Mouse (Mus musculus): ENCODE measurements at regions not wholly inside any gene's neighbourhood (a gene's known extent, or its start where the extent isn't known, plus 50 kb on each side); places are given as distances from the start of the nearest gene placed in this dataset.

DNA sequence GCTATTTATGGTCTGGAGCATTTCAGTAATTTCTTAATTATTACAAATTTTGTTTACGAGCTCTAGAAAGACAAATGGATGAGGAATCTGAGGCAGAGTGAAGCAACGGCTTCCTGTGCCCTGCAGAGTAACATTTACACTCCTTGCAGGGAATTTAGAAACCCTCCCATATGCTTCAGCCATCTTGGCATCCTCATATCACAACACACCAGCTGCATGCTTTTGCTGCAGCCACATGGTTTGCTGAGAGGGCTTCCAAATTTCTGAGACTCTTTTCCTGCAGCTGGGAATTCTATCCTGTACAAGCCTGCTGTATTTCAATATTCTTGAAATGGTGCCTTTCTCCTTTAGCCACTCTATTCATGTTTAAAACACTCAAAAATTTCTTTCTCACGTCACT is 91.4 kb downstream of the Rgs2 start:
- H3K27me3 ChIP-seq = no peaks in the 10 kb centered on the region
- H3K9me3 ChIP-seq (replicated peaks) = no peaks in the 10 kb centered on the region
- 71% methylated on average over 3 of the region's 3 CpGs for WGBS
- no peak overlapping the region for H3K27ac ChIP-seq
- no peaks in the 10 kb centered on the region for H3K4me1 ChIP-seq
- ATAC-seq = no peak
- H3K4me2 ChIP-seq = no peak overlapping the region
- no peaks in the 10 kb centered on the region for H3K36me3 ChIP-seq (ENCODE audit: poor library complexity, severe bottlenecking)
- H3K4me3 ChIP-seq = no peak overlapping the region
- no peak overlapping the region for H3K9ac ChIP-seq

GRCm38 (mm10) chr1:143911230-143911629 is 92.7 kb downstream of the Rgs2 start:
- H3K36me3 ChIP-seq (ENCODE audit: poor library complexity, severe bottlenecking) = no peaks in the 10 kb centered on the region
- H3K4me2 ChIP-seq = no peak overlapping the region
- H3K27ac ChIP-seq = no peak overlapping the region
- H3K9me3 ChIP-seq (replicated peaks) = no peaks in the 10 kb centered on the region
- no peaks in the 10 kb centered on the region for H3K4me1 ChIP-seq
- no peak overlapping the region for H3K4me3 ChIP-seq
- H3K9ac ChIP-seq = no peak overlapping the region
- no peaks in the 10 kb centered on the region for H3K27me3 ChIP-seq
- WGBS = 79% methylated on average over 3 of the region's 3 CpGs
- no peak for ATAC-seq

- no peaks in the 10 kb centered on the region for H3K36me3 ChIP-seq (ENCODE audit: poor library complexity, severe bottlenecking)
- H3K4me3 ChIP-seq = no peak overlapping the region
- H3K9me3 ChIP-seq (replicated peaks) = no peaks in the 10 kb centered on the region
- no peak overlapping the region for H3K27ac ChIP-seq
- no peaks in the 10 kb centered on the region for H3K4me1 ChIP-seq
- no peak overlapping the region for H3K9ac ChIP-seq
- no peak overlapping the region for H3K4me2 ChIP-seq
- H3K27me3 ChIP-seq = no peaks in the 10 kb centered on the region
- no peak for ATAC-seq
Observed at GRCm38 (mm10) chr1:143910530-143910929, 93.4 kb downstream of the Rgs2 start.

- no peaks in the 10 kb centered on the region for H3K4me1 ChIP-seq
- no peak overlapping the region for H3K27ac ChIP-seq
- H3K9me3 ChIP-seq (replicated peaks) = no peaks in the 10 kb centered on the region
- H3K36me3 ChIP-seq (ENCODE audit: poor library complexity, severe bottlenecking) = no peaks in the 10 kb centered on the region
- H3K27me3 ChIP-seq = no peaks in the 10 kb centered on the region
- 80% methylated on average over 6 of the region's 6 CpGs for WGBS
- no peak overlapping the region for H3K4me3 ChIP-seq
- H3K9ac ChIP-seq = no peak overlapping the region
- no peak overlapping the region for H3K4me2 ChIP-seq
- no peak for ATAC-seq
Observed at GRCm38 (mm10) chr1:143907312-143907711, 96.6 kb downstream of the Rgs2 start.

GRCm38 (mm10) chr1:143906881-143907280 is 97.1 kb downstream of the Rgs2 start:
- no peaks in the 10 kb centered on the region for H3K9me3 ChIP-seq (replicated peaks)
- no peak overlapping the region for H3K4me2 ChIP-seq
- no peak overlapping the region for H3K4me3 ChIP-seq
- H3K9ac ChIP-seq = no peak overlapping the region
- no peak overlapping the region for H3K27ac ChIP-seq
- H3K4me1 ChIP-seq = no peaks in the 10 kb centered on the region
- no peaks in the 10 kb centered on the region for H3K36me3 ChIP-seq (ENCODE audit: poor library complexity, severe bottlenecking)
- no peak for ATAC-seq
- no peaks in the 10 kb centered on the region for H3K27me3 ChIP-seq

DNA sequence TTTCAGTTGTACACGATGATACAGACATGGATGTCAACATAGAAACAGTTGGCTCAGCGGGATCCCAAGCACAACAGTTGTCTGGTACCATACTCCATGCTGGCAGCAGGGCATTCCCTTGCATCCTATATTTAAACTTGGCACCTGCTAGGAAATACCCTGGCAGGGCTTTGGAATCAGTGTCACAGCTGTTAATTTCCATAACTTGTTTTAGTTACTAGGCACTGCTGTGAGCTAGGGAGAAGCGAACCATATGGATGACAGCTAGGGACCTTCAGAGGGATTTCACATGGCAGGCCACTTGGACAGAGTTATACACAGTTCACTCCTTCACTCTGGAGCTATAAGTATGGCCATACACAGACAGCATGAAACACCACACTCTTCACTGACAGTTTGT is 100.0 kb downstream of the Rgs2 start:
- peak; percentile 96 for ATAC-seq
- H3K9me3 ChIP-seq (replicated peaks) = no peaks in the 10 kb centered on the region
- no peak overlapping the region for H3K4me2 ChIP-seq
- H3K4me1 ChIP-seq = no peaks in the 10 kb centered on the region
- 80% methylated on average over 3 of the region's 3 CpGs for WGBS
- no peak overlapping the region for H3K27ac ChIP-seq
- no peak overlapping the region for H3K4me3 ChIP-seq
- no peaks in the 10 kb centered on the region for H3K36me3 ChIP-seq (ENCODE audit: poor library complexity, severe bottlenecking)
- no peaks in the 10 kb centered on the region for H3K27me3 ChIP-seq
- H3K9ac ChIP-seq = no peak overlapping the region

DNA sequence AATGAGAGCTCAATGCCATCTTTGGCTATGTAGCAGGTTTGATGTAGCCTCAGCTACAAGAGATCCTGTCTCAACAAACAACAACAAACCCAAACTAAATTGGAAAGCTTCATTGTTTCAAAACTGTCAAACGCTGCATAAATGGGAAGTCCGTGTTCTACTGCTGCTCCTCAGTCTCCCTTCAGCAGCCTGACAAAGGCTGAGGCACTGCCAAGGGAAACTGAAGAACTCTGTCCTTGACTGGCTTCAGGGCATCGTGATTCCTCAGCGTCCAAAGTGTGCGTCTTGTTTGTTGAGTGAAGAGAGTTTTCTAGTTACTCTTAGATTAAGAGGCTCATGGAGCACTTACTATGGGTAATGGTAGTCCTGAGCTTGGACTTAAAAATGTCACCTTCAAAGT is 100.7 kb downstream of the Rgs2 start:
- ATAC-seq = no peak
- WGBS = 80% methylated on average over 5 of the region's 5 CpGs
- H3K4me2 ChIP-seq = no peak overlapping the region
- no peak overlapping the region for H3K9ac ChIP-seq
- H3K4me1 ChIP-seq = no peaks in the 10 kb centered on the region
- no peak overlapping the region for H3K4me3 ChIP-seq
- no peaks in the 10 kb centered on the region for H3K27me3 ChIP-seq
- H3K9me3 ChIP-seq (replicated peaks) = no peaks in the 10 kb centered on the region
- no peaks in the 10 kb centered on the region for H3K36me3 ChIP-seq (ENCODE audit: poor library complexity, severe bottlenecking)
- H3K27ac ChIP-seq = no peak overlapping the region

DNA sequence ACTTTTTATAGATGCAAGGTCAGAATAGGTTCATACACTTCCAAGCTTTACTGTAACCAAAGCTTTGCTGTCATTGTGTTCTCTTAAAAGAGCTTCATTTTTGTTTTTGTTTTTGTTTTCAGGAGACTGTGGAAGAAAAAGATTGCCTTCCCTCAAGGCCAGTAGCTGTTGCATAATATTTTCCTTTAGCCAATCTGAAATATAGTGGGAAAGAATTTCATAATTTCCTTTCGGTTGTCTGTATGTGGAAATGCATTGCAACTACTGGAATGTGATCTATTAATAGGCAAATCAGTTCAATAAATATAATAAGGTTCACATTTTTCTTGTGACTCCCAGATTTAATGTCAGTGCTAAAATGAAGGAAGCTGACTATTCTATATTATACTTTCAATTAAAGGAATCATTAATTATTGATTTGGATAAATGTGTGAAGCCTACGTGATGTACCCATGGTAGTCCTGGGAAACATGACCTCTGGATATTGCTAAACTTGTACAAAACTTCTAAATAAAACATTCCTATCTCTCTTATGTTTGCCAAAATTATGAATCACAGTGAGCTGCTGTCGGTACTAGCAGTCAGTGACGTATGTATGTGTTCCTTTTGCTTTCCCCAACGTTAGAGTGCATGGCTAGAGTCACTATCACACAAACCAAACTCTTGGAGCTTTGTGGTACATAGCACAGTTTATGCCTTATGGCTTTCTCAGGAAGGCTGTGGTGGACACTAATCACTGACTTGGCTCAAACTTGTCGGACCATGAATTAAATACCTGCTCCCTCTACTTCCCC is 102.6 kb downstream of the Rgs2 start:
- 91% methylated on average over 6 of the region's 6 CpGs for WGBS
- no peak overlapping the region for H3K27ac ChIP-seq
- H3K4me1 ChIP-seq = no peaks in the 10 kb centered on the region
- ATAC-seq = no peak
- H3K4me2 ChIP-seq = no peak overlapping the region
- H3K9me3 ChIP-seq (replicated peaks) = no peaks in the 10 kb centered on the region
- H3K4me3 ChIP-seq = no peak overlapping the region
- H3K9ac ChIP-seq = no peak overlapping the region
- H3K27me3 ChIP-seq = no peaks in the 10 kb centered on the region
- H3K36me3 ChIP-seq (ENCODE audit: poor library complexity, severe bottlenecking) = no peaks in the 10 kb centered on the region

DNA sequence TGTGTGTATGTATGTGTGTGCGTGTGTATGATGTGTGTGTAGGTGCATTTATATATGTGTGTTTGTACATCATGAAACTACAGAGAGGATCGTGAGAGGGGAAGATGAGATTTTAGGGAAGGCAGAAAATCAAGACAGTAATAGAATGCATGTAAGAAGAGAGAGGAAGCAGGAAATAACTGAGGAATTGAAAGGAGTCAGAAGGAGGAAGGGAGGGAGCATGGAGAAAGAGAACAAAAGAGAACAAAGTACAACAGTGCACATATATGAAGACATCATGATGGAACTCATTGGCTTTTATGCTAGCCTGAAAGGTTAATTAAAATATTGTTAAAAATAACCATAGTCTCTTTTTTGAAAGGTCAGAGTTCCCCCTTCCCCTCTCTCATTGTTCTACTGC is 111.4 kb downstream of the Uchl5 start:
- H3K9me3 ChIP-seq (replicated peaks) = no peaks in the 10 kb centered on the region
- no peak overlapping the region for H3K9ac ChIP-seq
- 84% methylated on average over 2 of the region's 2 CpGs for WGBS
- no peak overlapping the region for H3K4me2 ChIP-seq
- no peaks in the 10 kb centered on the region for H3K4me1 ChIP-seq
- H3K27me3 ChIP-seq = no peaks in the 10 kb centered on the region
- no peak overlapping the region for H3K27ac ChIP-seq
- no peak overlapping the region for H3K4me3 ChIP-seq
- no peaks in the 10 kb centered on the region for H3K36me3 ChIP-seq (ENCODE audit: poor library complexity, severe bottlenecking)
- no peak for ATAC-seq

GRCm38 (mm10) chr1:143888065-143888464 is 111.0 kb downstream of the Uchl5 start:
- H3K4me2 ChIP-seq = no peak overlapping the region
- H3K9me3 ChIP-seq (replicated peaks) = no peaks in the 10 kb centered on the region
- 87% methylated on average over 5 of the region's 5 CpGs for whole genome bisulfite sequencing
- H3K36me3 ChIP-seq (ENCODE audit: poor library complexity, severe bottlenecking) = no peaks in the 10 kb centered on the region
- no peaks in the 10 kb centered on the region for H3K27me3 ChIP-seq
- no peak for ATAC-seq
- H3K27ac ChIP-seq = no peak overlapping the region
- H3K4me3 ChIP-seq = no peak overlapping the region
- no peak overlapping the region for H3K9ac ChIP-seq
- H3K4me1 ChIP-seq = no peaks in the 10 kb centered on the region

GRCm38 (mm10) chr1:143886014-143886413 is 108.9 kb downstream of the Uchl5 start:
- Histone ChIP-seq H3K4me2 (no peak overlapping the region), H3K9me3 (replicated peaks) (no peaks in the 10 kb centered on the region), H3K9ac (no peak overlapping the region), H3K27me3 (no peaks in the 10 kb centered on the region), H3K4me1 (0 out of 2 replicates have a peak, but pooled peaks cover 2% of the 10 kb centered on the region), H3K36me3 (ENCODE audit: poor library complexity, severe bottlenecking) (no peaks in the 10 kb centered on the region), H3K27ac (no peak overlapping the region), H3K4me3 (no peak overlapping the region)
- 74% methylated on average over 1 of the region's 1 CpGs for WGBS
- ATAC-seq = no peak

GRCm38 (mm10) chr1:143881192-143881591 is 104.1 kb downstream of the Uchl5 start:
- 0 out of 2 replicates have a peak, but pooled peaks have one; percentile 19 for ATAC-seq
- Histone ChIP-seq H3K9me3 (replicated peaks) (no peaks in the 10 kb centered on the region), H3K9ac (no peak overlapping the region), H3K27me3 (no peaks in the 10 kb centered on the region), H3K4me1 (0 out of 2 replicates have a peak, but pooled peaks cover 2% of the 10 kb centered on the region), H3K27ac (no peak overlapping the region), H3K4me3 (no peak overlapping the region), H3K36me3 (ENCODE audit: poor library complexity, severe bottlenecking) (no peaks in the 10 kb centered on the region), H3K4me2 (no peak overlapping the region)
- WGBS = 69% methylated on average over 6 of the region's 6 CpGs

DNA sequence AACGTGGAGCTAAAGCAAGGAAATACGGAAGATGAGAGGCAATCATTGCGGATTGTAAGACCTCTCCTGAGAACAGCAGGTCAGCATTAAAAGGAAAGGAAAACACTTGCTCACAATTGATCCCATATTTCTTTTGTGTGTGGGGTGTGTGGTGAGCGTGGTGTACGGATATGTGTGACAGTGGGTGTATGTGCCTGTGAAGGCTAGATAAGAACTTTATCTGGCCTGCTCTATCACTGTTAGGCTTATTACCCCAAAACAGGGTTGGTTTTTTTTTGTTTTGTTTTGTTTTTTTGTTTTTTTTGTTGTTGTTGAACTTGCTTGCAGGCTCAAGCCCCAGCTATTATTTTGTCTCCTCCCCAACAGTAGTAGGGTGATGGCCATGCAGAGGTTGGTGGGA is 102.5 kb downstream of the Uchl5 start:
- Histone ChIP-seq H3K36me3 (ENCODE audit: poor library complexity, severe bottlenecking) (no peaks in the 10 kb centered on the region), H3K9ac (no peak overlapping the region), H3K9me3 (replicated peaks) (no peaks in the 10 kb centered on the region), H3K4me2 (no peak overlapping the region), H3K4me1 (0 out of 2 replicates have a peak, but pooled peaks cover 2% of the 10 kb centered on the region), H3K27ac (no peak overlapping the region), H3K4me3 (no peak overlapping the region), H3K27me3 (no peaks in the 10 kb centered on the region)
- ATAC-seq = no peak
- WGBS = 93% methylated on average over 5 of the region's 5 CpGs

Data from forebrain, embryonic 13.5 days (tissue).